Mouse (Mus musculus) heart, adult 2 months (tissue): ENCODE results near the gene Capn9.

Experiments
- CTCF ChIP-seq: fragments of 200-600 bp; IDR thresholded peaks from 2 replicates; pipeline ENCODE4 v1.8.1; 2022; ENCODE audit warnings: antibody characterized with exemption, mild to moderate bottlenecking, moderate library complexity
- EP300 ChIP-seq: fragments of 200-500 bp; IDR thresholded peaks from 2 replicates; pipeline ENCODE4 v1.6.1; 2011; ENCODE audit warnings: low read depth, low read length, control low read depth; ENCODE audit not compliant: insufficient read depth

- TF ChIP-seq EP300 (no peak), CTCF (no peak)
Observed at GRCm38 (mm10) chr8:124621255-124621654, 45.3 kb downstream of the Capn9 start.
